Mouse (Mus musculus) megakaryocyte-erythroid progenitor cell, adult 5-6 weeks (primary cell): ENCODE measurements around the gene Ctc1. TPM values are rescaled to one million over a fixed set of nuclear protein-coding genes. Genes with fewer than 3 reads are reported as not detected.
A peak's percentile ranks its signal among the peaks of the same experiment; 100 is the strongest.

Experiments used
- ATAC-seq: replicated peaks from 2 replicates; pipeline ENCODE4 v1.8.0; 2016; ENCODE audit warnings: mild to moderate bottlenecking, inconsistent platforms; ENCODE audit not compliant: severe bottlenecking, poor library complexity, low FRiP score, low TSS enrichment
- total RNA-seq, 2 experiments: library from RNA; stranded (forward) in 1 of 2; stranded (reverse) in 1 of 2; fragments of 200-1000, 215-1000 nt in 1 of 2; fragments of >200 nt in 1 of 2; fragmentation: Nextera tagmentation in 1 of 2; gene quantifications; 2 replicates each; pipeline ENCODE4 v1.2.3; 2014 to 2017

Gene Ctc1
- total RNA-seq, 2 experiments from 2014 or later = 20.4 to 46.7 TPM

GRCm38 (mm10) chr11:69063413-69064201 is 47.9 kb downstream of the Ctc1 start:
- ATAC-seq = no peak

- no peak for ATAC-seq
Measured at GRCm38 (mm10) chr11:69064259-69065133, 48.8 kb downstream of the Ctc1 start.

GRCm38 (mm10) chr11:69065394-69065925 is 49.7 kb downstream of the Ctc1 start:
- no peak for ATAC-seq

GRCm38 (mm10) chr11:69066163-69066861 is 50.6 kb downstream of the Ctc1 start:
- peak; percentile 44 for ATAC-seq

- ATAC-seq = no peak
Measured at GRCm38 (mm10) chr11:69066956-69067355, 51.2 kb downstream of the Ctc1 start.

GRCm38 (mm10) chr11:69067601-69068000 is 51.9 kb downstream of the Ctc1 start:
- ATAC-seq = no peak

- ATAC-seq = no peak
Measured at GRCm38 (mm10) chr11:69070093-69070492, 54.4 kb downstream of the Ctc1 start.

- ATAC-seq = peak; percentile 65
Measured at GRCm38 (mm10) chr11:69070590-69071222, 55.0 kb downstream of the Ctc1 start, which contains the start of gene Tmem107. Tmem107 (plus strand) TSS chr11:69070806.

- ATAC-seq = no peak
Measured at GRCm38 (mm10) chr11:69071262-69071661, 55.6 kb downstream of the Ctc1 start.

GRCm38 (mm10) chr11:69072234-69072633 is 56.5 kb downstream of the Ctc1 start:
- no peak for ATAC-seq

- ATAC-seq = no peak
Measured at GRCm38 (mm10) chr11:69072666-69073064, 57.0 kb downstream of the Ctc1 start.

GRCm38 (mm10) chr11:69073065-69073888 is 57.6 kb downstream of the Ctc1 start:
- ATAC-seq = peak; percentile 82

GRCm38 (mm10) chr11:69073951-69074775 is 58.5 kb downstream of the Ctc1 start:
- 0 out of 2 replicates have a peak, but pooled peaks have one; percentile 5 for ATAC-seq

- ATAC-seq = no peak
Measured at GRCm38 (mm10) chr11:69074776-69075069, 59.0 kb downstream of the Ctc1 start.

GRCm38 (mm10) chr11:69075764-69076479 is 60.2 kb downstream of the Ctc1 start:
- ATAC-seq = no peak

- ATAC-seq = no peak
Measured at GRCm38 (mm10) chr11:69076572-69076971, 60.9 kb downstream of the Ctc1 start.

- ATAC-seq = no peak
Measured at GRCm38 (mm10) chr11:69077316-69077715, 61.6 kb downstream of the Ctc1 start.
